Mouse (Mus musculus) embryo, embryonic 11 days (tissue): Measurements from ENCODE around the gene Adamts8.

ENCODE experiments used
- DNase-seq: peaks from one replicate; pipeline ENCODE4 v3.0.0-alpha.2; 2015

Gene Adamts8

GRCm38 (mm10) chr9:30942512-30943313, at the start of gene Adamts8:
TSS of gene Adamts8 (plus strand) at chr9:30942562.
- peak; percentile 84 for DNase-seq

- DNase-seq, result no peak
These were observed 46.7 kb upstream of the Adamts8 start for GRCm38 (mm10) chr9:30895618-30896017.

- no peak for DNase-seq
These were observed 45.6 kb upstream of the Adamts8 start for GRCm38 (mm10) chr9:30896752-30897151.

- DNase-seq, result no peak
These were observed 45.2 kb upstream of the Adamts8 start for GRCm38 (mm10) chr9:30897169-30897568.

- DNase-seq, result no peak
These were observed 40.2 kb upstream of the Adamts8 start for GRCm38 (mm10) chr9:30902152-30902551.

- DNase-seq, result no peak
These were observed 39.7 kb upstream of the Adamts8 start for GRCm38 (mm10) chr9:30902641-30903040.

GRCm38 (mm10) chr9:30903266-30903665, 39.1 kb upstream of the Adamts8 start:
- no peak for DNase-seq

GRCm38 (mm10) chr9:30905861-30906260, 36.5 kb upstream of the Adamts8 start:
- no peak for DNase-seq

- no peak for DNase-seq
These were observed 35.9 kb upstream of the Adamts8 start for GRCm38 (mm10) chr9:30906426-30906825.

GRCm38 (mm10) chr9:30907677-30908295, 34.6 kb upstream of the Adamts8 start:
- no peak for DNase-seq

- DNase-seq, result no peak
These were observed 34.1 kb upstream of the Adamts8 start for GRCm38 (mm10) chr9:30908296-30908690.

- no peak for DNase-seq
These were observed 33.4 kb upstream of the Adamts8 start for GRCm38 (mm10) chr9:30908973-30909372.

GRCm38 (mm10) chr9:30910491-30910890, 31.9 kb upstream of the Adamts8 start:
- no peak for DNase-seq

GRCm38 (mm10) chr9:30912161-30912560, 30.2 kb upstream of the Adamts8 start:
- DNase-seq, result no peak

GRCm38 (mm10) chr9:30913429-30913828, 28.9 kb upstream of the Adamts8 start:
- DNase-seq, result no peak

- DNase-seq, result no peak
These were observed 28.1 kb upstream of the Adamts8 start for GRCm38 (mm10) chr9:30914241-30914640.

- DNase-seq, result no peak
These were observed 25.9 kb upstream of the Adamts8 start for GRCm38 (mm10) chr9:30916266-30916968.

GRCm38 (mm10) chr9:30918466-30919356, 23.7 kb upstream of the Adamts8 start:
- DNase-seq, result peak; percentile 26

GRCm38 (mm10) chr9:30919686-30920085, 22.7 kb upstream of the Adamts8 start:
- DNase-seq, result no peak

- DNase-seq, result peak; percentile 43
These were observed 21.6 kb upstream of the Adamts8 start for GRCm38 (mm10) chr9:30920736-30921135.

GRCm38 (mm10) chr9:30921261-30922103, 20.9 kb upstream of the Adamts8 start:
- peak; percentile 43 for DNase-seq
